Mouse (Mus musculus) induced T-regulatory cell, adult 2 months (primary cell): Measurements from ENCODE around the gene Serpina16.
"Not testable (repeated sequence)": the region's sequence is repeated elsewhere in the genome, so short reads cannot be mapped to it uniquely, and the experiment has no call there.

ENCODE experiments used
- DNase-seq: peaks from one replicate; pipeline ENCODE4 v3.0.0-alpha.2; 2012; ENCODE audit warnings: low read depth

Serpina16 gene

DNA sequence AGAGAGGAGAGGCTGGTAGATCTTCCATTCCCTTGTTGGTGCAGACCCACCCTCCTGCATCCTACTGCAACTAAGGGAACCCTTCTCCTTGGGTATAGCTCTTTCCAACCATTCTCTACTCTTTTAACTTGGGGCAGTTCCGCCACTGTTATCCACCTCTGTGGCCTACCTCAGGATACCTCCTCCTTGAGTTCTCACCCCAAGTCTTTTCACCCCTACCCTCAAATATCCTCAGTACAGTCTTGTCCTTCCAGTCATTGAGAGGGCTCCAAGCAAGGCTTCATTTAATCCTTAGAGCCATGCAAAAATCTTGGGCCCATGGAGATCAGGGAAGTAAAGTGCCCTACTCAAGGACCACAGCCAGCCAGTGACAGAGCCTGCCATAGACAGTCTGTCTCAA lies at the start of gene Serpina16:
Gene Serpina16, minus strand, starts transcription at position 101 of the 400 bp plus-strand sequence.
- no peak for DNase-seq

DNA sequence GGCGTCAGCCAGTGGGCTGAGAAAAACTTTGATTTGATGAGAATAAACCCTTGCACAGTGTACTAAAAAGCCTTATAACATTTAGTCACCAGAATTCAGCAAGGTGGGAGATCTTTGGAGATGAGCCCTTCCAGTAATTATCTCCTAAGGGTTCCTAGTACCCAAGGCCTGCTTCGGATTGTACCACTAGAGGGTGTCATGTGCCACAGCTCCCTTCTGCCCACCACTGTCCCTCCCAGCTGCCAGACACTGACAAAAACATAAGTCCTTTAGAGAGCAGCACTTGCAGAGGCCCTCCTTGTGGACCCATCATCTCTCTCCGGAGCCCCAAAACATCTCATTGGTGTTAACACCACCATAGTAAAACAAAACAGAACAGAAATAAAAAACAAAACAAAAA lies 35.6 kb upstream of the Serpina16 start:
- DNase-seq = no peak

DNA sequence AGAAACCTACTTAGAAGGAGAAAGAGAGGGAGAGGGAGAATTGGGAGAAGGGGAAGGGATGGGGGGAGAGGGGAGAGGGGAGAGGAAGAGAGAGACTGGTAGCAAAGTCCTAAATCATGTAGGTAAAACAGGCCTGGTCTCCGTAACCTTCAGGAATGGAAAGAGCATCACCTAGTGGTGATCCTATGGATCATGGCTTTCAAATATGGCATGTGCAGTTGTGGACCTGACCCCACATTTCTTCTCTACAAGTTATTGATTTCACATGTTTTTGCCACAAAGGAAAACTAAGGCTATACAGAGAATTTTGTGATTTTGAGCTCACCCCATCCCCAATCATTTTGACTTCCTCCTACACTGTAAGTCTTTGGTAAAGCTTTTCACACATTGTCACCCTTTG lies 34.5 kb upstream of the Serpina16 start:
- no peak for DNase-seq

DNA sequence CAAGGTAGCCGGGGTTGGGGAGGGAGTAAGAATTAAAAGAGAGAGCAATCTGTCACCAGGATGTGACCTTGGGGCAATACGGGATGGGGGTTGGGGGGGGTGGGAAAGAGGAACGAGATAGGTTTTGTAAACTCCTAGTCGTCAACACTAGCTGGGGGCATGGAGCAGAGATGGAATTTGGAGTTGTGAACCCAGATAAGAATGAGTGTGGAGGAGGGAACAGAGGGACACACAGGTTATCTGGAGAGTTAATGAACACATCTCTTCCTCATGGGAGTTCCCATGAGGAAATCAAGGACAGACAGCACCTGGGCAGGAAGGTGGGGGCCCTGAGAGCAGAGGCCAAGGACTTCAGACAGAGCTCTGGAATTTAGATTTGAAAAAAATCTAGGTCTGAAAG lies 30.2 kb upstream of the Serpina16 start:
- no peak for DNase-seq

DNA sequence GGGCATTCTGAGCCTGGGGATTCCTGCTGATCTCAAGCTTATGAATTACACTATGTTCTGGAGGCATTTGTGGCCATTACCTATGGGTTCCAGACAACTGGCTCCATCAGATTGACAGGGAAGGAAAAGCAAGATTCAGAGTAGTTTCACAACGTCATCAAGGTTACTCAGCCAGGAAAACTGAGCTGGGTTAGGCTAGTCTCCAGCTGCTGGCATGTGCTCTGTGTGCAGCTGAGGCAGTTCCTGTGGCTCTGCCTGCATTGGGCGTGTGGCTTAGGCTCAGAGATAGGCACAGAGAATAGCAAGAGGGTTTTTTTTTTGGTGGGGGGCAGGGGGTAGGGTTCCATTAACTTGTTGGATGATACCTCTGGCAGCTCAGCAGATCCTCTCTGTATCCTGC lies 29.6 kb upstream of the Serpina16 start:
- DNase-seq = no peak

DNA sequence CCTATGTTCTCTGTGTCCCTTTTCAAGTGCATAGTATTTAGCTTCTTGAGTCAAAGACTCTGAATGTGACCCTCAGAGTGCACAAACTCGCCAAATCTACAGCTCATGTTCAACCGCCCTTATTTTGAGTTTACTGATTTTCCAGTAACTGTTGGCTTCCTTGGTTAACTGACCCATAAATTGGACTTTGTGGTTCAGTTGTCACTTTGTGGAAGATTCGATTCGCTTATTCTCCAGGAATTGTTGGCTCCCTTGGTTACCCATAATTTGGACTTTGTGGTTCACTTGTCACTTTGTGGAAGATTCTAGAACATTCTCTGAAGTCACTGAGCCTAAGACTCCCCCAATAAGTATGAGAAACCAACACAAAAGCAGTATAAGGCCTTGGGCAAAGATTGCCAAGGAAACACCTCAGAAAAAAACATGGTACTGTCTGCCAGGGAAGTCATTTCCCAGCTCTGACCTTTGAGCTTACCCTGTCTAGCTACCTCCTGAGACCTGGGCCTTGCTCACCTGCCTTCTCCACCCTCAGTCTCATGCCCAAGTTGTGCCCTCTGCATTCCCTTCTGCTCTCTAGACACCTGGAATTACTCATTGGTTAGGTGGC lies 24.3 kb upstream of the Serpina16 start:
- no peak for DNase-seq

DNA sequence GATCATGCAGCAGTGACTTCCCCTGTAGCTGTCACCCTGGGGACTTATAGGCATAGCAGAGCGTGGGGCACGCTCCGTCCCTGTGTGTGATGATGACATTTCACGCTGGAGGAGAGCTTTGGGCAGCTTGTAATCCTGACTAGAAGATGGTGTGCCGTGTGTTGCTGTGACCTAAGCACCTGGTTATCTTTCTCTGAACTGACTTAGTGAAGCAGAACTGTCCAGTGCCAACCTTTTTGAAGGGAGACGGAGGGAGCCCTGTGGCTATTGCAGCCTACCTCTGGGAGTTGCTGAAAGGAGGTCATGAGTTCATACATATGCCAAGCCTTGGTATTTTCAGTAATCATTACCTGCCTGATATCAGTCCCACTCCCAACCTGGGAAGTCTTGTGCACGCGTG lies 19.5 kb upstream of the Serpina16 start, which contains the start of gene Serpina1f:
Gene Serpina1f, minus strand, starts transcription at position 101 of the 400 bp plus-strand sequence.
- DNase-seq = no peak

DNA sequence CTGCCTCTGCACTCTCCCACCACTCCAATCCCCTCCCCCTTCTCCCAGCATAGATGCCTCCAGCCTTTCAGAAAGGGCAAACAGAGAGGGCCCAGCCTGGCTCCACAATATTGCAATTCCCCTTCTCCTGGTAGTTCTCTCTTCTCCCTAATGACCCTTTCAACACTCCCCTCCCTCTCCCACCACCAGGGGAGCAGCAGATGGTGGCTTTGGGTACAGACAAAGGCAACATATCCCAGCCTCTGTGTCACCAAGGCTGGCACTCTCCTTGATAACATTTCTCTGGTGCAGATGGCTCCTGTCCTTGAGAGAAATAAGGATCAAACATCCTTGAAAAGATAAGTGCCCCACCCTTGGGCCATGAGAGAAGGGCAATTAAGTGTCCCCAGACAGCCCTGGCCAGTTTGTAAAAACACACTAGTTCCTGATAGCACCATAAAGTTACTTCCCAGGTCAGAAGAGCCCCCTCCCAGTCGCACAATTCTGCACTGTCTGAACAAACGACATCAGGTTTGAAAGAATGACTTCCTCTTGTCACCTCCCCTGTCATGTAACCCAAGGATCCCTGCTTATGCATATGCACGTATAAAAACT lies 12.4 kb upstream of the Serpina16 start:
- DNase-seq = no peak

DNA sequence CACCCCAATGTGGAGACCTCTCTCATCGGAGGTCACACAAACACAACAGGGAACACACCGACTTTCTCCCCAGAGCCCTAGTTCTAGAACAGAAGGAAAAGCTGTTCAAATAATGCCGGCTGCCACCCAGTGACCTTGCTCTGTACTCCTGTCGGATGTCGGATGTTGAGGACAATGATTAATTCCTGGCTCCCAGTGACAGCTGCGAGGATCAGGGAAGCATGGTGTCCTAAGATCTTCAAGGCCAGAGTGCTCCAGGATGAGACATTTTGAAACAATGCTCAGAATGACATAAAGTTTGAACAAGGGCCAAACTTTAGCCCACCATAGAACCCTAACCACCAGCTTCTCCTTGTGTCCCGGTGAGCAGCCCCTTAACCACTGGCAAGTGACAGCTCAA lies 11.1 kb upstream of the Serpina16 start:
- DNase-seq = no peak

DNA sequence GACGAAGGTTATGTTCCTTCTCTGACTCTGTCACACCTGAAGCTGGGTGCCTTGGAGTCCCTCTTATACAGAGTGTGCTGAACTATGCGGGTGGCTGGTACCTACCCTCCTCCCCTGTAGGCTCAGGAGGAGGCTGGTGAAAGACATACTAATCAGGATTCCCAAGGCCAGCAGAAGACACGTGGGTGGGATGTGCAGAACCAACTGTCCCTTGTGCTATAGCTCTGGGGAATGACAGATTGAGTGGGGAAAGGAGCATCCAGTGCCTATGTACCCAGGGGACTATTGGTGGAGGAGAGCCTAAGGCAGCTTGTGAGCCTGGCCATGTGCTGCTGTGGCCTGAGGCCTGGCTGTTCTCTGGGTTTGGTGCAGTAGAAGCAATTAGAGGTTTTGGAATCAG lies 10.1 kb upstream of the Serpina16 start:
- DNase-seq = no peak

DNA sequence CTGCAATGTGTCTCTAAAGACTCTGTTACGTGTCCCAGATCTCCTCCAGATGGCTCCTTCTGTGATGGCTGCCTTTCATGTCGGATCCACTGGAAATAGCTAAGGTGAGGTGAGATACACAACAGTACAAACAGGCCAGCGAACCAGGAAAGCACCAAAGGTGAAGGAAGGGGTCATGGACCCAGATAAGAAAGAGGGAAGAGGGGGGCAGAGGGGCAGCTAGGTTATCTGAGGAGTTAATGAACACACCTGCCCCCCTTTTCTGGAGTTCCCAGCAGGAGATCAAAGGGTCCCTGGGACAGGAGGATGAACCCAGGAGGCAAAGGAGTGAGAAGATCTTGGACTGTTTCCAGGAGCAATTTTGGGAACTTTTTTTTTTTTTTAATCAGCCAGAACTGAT lies 9.4 kb upstream of the Serpina16 start:
- no peak for DNase-seq

DNA sequence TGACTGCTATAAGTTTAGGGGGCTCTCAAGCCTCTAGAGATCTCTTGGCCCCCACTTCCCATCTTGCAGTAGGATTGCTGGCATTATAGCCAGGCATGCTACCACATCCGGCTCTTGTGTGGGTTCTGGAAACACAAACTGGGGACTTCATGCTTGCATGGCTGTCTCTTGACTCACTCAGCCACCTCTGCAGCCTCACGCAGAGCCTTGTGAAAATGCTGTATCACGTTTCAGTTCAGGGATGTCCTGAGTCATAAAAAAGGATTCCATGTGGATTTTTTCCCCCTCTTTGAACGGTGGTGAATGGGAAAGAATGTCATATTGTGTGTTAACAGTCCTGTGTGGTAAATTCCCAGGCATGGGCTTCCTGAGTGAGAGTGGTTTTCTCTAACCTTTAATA lies 7.8 kb upstream of the Serpina16 start:
- DNase-seq = no peak

DNA sequence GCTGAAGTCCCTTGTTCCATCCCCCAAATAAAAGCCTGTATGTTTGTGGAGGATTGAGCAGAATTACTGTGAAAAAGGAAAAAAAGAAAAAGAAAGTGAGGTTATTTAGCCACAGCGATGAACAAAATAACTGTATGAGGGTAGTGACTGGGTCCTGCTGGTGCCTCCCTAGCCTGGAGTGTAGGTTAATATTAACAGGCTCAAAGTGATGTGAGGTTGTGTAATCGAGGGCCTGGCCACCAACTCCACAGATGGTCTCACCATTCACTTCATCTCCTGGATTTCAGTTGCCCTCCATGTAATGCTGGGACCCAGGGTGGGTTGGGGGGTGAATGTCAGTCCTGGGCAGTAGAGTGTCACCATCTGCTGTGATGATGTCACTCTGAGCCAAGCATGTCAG lies 5.8 kb upstream of the Serpina16 start:
- DNase-seq = no peak

DNA sequence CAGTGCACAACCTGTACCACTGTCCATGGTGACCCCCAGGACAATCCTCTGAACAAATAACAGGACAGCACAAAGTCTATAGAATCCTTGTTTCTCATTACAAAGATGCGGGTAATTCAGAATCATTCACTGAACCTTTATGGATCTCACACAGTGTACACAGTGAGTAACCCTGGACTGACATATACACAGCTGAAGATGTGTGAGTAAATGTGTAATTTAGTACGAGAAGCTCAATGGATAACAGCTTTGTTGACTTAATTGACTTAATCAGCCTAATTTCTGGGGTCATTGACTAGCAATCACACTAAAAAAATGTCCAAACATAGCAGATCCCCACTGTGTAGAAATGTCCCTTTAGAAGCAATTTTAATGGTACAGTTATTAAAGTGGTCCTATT lies 5.2 kb upstream of the Serpina16 start:
- no peak for DNase-seq

DNA sequence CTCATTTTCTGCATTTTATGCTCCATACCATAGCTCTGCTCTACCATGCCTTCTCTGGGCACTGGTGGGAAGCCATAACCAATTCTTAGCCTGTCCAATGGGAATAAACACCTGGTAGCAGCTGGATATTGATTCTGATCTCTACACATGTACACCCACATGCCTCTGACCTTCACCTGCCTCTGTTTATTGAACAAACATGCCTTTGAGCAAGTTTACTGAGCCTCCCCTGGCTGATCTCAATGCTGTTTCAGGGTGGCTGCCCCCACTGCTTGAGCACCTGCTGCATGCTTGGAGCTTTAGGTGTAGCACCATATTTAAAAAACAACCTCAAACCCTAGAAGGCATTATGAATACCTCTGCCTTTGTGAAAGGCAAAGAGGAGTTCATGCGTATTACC lies 3.9 kb upstream of the Serpina16 start:
- not testable (repeated sequence) for DNase-seq

DNA sequence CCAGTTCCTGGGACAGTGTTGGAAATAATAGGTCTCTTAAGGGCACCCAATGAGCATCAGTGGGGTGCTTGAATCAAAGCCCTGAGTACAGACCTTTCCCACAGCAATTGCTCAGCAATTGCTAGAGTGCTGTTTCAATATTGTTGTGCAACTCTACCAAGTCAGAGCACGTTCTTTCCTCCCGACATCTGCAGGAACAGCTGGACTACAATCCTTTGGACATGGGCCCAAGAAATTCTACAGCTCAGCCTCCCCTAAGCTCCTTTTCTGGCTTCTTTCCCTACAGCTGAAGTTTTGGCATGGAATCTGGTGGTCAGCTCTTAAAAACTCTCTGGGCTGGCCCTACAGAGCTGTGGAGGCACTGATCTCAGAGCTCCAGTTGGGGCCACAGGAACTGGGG lies 2.8 kb downstream of the Serpina16 start:
- DNase-seq = no peak

DNA sequence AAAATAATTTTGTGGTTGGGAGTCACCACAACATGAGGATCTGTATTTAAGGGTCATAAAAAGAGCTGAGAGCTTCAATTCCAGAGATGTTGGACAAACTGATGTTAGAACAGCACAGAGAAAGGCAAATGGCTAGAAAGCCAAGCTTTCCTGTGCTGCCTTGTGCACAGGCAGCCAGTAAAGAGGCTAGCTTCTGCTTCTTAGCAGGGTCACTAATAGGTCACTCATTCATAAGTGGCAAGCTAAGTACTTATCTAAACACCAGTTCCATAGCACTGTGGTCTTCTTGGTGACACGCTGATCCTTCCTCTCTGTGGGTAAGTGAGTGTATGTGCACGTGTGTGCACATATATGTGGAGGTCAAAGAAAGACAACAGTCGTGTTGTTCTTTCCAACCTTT lies 4.5 kb downstream of the Serpina16 start:
- no peak for DNase-seq

DNA sequence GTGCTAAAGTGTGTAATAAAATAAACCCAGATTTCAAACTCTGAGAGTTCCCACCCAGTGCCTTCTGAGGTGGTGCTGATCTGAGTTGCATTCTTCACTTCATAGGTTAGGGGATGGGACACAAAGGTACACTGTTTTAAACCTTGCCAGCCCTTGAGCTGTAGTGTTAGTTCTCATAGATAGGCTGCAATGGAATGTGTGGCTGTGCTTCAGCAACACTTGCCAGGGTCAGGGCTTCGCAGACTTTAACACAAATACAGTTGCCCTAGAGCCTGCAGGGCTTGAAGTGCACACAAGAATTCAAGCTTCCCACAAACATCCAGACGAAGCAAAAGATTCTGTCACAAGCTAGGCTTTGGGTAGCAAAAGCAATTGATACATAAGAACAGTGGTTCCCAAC lies 5.0 kb downstream of the Serpina16 start:
- no peak for DNase-seq

DNA sequence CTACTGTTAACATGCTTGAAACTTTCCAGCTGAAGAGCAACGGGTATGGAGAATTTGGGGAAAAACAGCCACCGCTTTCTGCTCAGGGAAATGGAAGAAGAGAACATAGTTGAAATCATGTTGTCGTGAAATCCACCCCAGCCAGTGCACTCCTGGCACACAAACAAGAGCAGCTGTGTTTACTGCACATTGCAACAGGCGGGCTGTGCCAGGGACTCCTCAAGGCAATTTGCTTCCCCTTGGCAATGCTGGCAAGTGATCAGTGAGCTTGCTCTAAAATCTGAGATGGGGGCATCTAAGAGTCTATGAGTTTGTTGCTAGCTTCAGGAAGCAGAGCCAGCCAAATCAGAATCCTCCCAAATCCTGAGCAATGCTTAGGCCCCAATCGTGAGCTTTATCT lies 5.6 kb downstream of the Serpina16 start:
- no peak for DNase-seq

DNA sequence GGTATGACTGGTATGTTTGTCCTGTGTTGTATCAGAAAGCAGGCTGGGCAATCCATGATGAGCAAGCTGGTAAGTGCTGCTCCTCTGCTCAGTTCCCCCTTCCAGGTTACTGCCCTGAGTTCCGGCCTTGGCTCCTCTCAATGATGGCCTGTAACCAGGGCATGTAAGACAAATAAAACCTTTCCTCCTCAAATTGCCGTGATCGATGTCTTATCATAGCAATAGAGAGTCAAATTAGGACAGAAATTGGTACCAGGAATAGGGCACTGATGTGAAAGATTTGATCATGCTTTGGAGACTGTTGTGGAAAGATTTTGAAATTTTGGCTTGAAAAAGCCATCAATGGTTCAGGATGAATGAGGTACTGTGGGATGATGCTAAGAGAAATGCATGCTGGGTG lies 10.7 kb downstream of the Serpina16 start:
- no peak for DNase-seq

DNA sequence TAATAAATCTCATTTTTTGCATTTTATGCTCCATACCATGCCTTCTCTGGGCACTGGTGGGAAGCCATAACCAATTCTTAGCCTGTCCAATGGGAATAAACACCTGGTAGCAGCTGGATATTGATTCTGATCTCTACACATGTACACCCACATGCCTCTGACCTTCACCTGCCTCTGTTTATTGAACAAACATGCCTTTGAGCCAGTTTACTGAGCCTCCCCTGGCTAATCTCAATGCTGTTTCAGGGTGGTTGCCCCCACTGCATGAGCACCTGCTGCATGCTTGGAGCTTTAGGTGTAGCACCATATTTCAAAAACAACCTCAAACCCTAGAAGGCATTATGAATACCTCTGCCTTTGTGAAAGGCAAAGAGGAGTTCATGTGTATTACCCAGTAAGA lies 13.9 kb downstream of the Serpina16 start:
- DNase-seq = not testable (repeated sequence)

DNA sequence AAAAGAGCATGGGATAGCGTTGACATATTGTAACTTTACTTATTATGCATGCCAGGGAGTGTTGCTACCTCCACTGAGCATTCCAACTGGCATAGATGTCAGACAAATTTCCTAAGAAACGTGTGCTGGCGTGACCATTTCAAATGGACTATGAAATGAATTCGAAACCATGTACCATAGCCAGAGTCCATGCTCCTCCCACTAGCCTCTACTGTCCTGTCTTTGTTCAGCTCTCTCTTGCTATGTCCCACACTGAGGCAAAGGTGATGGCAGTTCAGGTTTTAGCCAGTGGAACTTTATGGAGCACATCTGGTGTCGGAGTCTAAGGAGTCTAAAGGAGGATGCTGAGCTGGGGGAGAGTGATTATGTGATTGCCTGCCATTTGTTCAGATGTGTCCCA lies 15.9 kb downstream of the Serpina16 start:
- DNase-seq = no peak

DNA sequence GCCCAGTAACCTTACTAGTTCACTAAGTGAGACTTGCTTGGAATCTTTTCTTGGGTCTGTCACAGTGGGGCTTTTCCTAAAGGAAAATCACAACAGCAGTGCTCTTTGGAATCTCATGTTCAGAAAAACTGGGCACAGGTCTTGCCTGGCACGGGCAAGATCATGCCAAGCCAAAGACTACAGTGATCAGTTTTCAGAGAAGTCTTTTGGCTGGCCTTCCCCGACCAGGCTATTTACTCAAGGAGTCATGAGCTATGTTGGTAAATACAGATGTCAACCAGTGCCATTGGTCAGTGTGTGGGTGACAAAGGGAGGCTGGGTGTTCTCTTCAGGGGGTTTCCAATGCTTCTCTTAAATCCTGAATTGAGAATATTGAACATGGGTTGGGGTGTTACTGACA lies 16.8 kb downstream of the Serpina16 start:
- no peak for DNase-seq

DNA sequence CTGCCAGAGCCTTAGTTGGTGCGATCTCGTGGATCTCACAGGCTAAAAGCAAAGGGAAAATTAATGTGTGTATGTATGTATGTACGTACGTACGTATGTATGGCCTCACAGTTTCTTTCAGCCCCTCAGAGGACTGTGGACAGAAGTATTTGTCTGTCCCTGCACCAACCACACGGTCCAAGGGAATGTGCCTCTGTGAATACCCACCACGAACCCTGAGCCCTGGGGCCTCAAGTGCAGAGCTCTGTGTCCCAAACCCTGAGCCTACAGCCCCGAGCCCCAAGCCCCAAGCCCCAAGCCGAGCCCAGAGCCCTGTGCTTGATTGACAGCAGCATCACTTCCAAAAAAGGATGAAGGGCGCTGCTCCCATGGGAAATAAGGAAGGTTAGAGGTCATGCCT lies 17.9 kb downstream of the Serpina16 start:
- no peak for DNase-seq
